Mouse (Mus musculus) limb, embryonic 13.5 days (tissue): ENCODE measurements around the gene Magi1. TPM values are rescaled to one million over a fixed set of nuclear protein-coding genes. Genes with fewer than 3 reads are reported as not detected.

ENCODE experiments used
- ATAC-seq: fragments of 200-750 bp; cut with Nextera tagmentation; 2 replicates; pipeline ENCODE4 v1.8.0; 2017; ENCODE audit warnings: low read depth, moderate number of reproducible peaks, moderate TSS enrichment; ENCODE audit not compliant: low FRiP score
- H3K27ac ChIP-seq: fragments of 300-500 bp; sonication (generic); 2 replicates; pipeline ENCODE4 v1.5.1; 2015; ENCODE audit warnings: inconsistent platforms, mild to moderate bottlenecking, moderate library complexity
- H3K27me3 ChIP-seq: fragments of 300-500 bp; sonication (generic); 2 replicates; pipeline ENCODE4 v1.6.1; 2015; ENCODE audit warnings: mild to moderate bottlenecking, inconsistent platforms
- H3K36me3 ChIP-seq: fragments of 300-500 bp; sonication (generic); 2 replicates; pipeline ENCODE4 v1.6.1; 2015; ENCODE audit warnings: inconsistent platforms, mild to moderate bottlenecking, moderate library complexity
- H3K4me1 ChIP-seq: fragments of 300-500 bp; sonication (generic); 2 replicates; pipeline ENCODE4 v1.6.1; 2015; ENCODE audit warnings: inconsistent platforms
- H3K4me2 ChIP-seq: fragments of 300-500 bp; sonication (generic); replicated peaks from 2 replicates; pipeline ENCODE4 v1.6.1; 2015; ENCODE audit warnings: inconsistent platforms, mild to moderate bottlenecking, moderate library complexity
- H3K4me3 ChIP-seq: fragments of 300-500 bp; sonication (generic); 2 replicates; pipeline ENCODE4 v1.5.1; 2015; ENCODE audit warnings: moderate library complexity, mild to moderate bottlenecking, inconsistent platforms
- H3K9ac ChIP-seq: fragments of 300-500 bp; sonication (generic); 2 replicates; pipeline ENCODE4 v1.6.1; 2015; ENCODE audit warnings: mild to moderate bottlenecking, inconsistent platforms
- H3K9me3 ChIP-seq: fragments of 300-500 bp; sonication (generic); 2 replicates; pipeline ENCODE4 v1.6.1; 2016; ENCODE audit warnings: inconsistent platforms
- WGBS: fragments of 180-500 bp; shearing (Covaris S2); methylation state at CpG from one replicate; pipeline ENCODE4 v1.1.7; 2015; 5-methylcytosine and 5-hydroxymethylcytosine counted together
- polyA plus RNA-seq: library from polyadenylated mRNA; unstranded; fragments of >200 nt; fragmentation: Nextera tagmentation; extraction: Ambion mirVana; gene quantifications from 2 replicates; pipeline ENCODE4 v1.2.1, GENCODE M21; 2015

Gene Magi1
- polyA plus RNA-seq, 1 experiment from 2014 or later, result 13.9 TPM

GRCm38 (mm10) chr6:93715181-93716180 is 568.2 kb downstream of the Magi1 start:
- Histone ChIP-seq H3K9ac (peak overlapping the region; percentile 50), H3K9me3 (no peaks in the 10 kb centered on the region), H3K4me2 (peak overlapping the region; percentile 70), H3K27me3 (peaks cover 21% of the 10 kb centered on the region), H3K36me3 (no peaks in the 10 kb centered on the region), H3K4me3 (peak overlapping the region; percentile 35), H3K4me1 (peaks cover 46% of the 10 kb centered on the region), H3K27ac (no peak overlapping the region)
- WGBS, result 18% methylated on average over 24 of the region's 24 CpGs
- 0 out of 2 replicates have a peak, but pooled peaks have one; percentile 26 for ATAC-seq

- 80% methylated on average over 5 of the region's 5 CpGs for WGBS
- no peaks in the 10 kb centered on the region for H3K9me3 ChIP-seq
- H3K27ac ChIP-seq, result no peak overlapping the region
- H3K27me3 ChIP-seq, result no peaks in the 10 kb centered on the region
- H3K4me1 ChIP-seq, result no peaks in the 10 kb centered on the region
- peaks cover 3% of the 10 kb centered on the region; the same call in 1 of the 2 replicates for H3K36me3 ChIP-seq
- H3K9ac ChIP-seq, result no peak overlapping the region
- H3K4me3 ChIP-seq, result no peak overlapping the region
- no peak for ATAC-seq
- H3K4me2 ChIP-seq, result no peak overlapping the region
Measured at GRCm38 (mm10) chr6:93704350-93704749, 579.4 kb downstream of the Magi1 start.

GRCm38 (mm10) chr6:93699436-93699835 is 584.3 kb downstream of the Magi1 start:
- Histone ChIP-seq H3K4me3 (no peak overlapping the region), H3K4me2 (no peak overlapping the region), H3K27ac (no peak overlapping the region), H3K27me3 (no peaks in the 10 kb centered on the region), H3K9me3 (no peaks in the 10 kb centered on the region), H3K36me3 (peaks cover 44% of the 10 kb centered on the region), H3K4me1 (no peaks in the 10 kb centered on the region), H3K9ac (no peak overlapping the region)
- ATAC-seq, result no peak
- WGBS, result 79% methylated on average over 13 of the region's 13 CpGs

GRCm38 (mm10) chr6:93697956-93698355 is 585.8 kb downstream of the Magi1 start:
- Histone ChIP-seq H3K27me3 (no peaks in the 10 kb centered on the region), H3K27ac (no peak overlapping the region), H3K9ac (no peak overlapping the region), H3K4me3 (no peak overlapping the region), H3K36me3 (peaks cover 44% of the 10 kb centered on the region), H3K4me1 (no peaks in the 10 kb centered on the region), H3K4me2 (no peak overlapping the region), H3K9me3 (no peaks in the 10 kb centered on the region)
- WGBS, result 65% methylated on average over 5 of the region's 5 CpGs
- ATAC-seq, result no peak

- H3K36me3 ChIP-seq, result peaks cover 34% of the 10 kb centered on the region
Measured at GRCm38 (mm10) chr6:93678766-93679165, 605.0 kb downstream of the Magi1 start.

GRCm38 (mm10) chr6:93666731-93667130 is 617.0 kb downstream of the Magi1 start:
- no peak overlapping the region for H3K4me2 ChIP-seq
- no peaks in the 10 kb centered on the region for H3K27me3 ChIP-seq
- no peaks in the 10 kb centered on the region for H3K36me3 ChIP-seq
- no peak overlapping the region for H3K27ac ChIP-seq
- no peak overlapping the region for H3K4me3 ChIP-seq
- peak; percentile 85 for ATAC-seq
- H3K9ac ChIP-seq, result no peak overlapping the region
- no peaks in the 10 kb centered on the region for H3K9me3 ChIP-seq
- H3K4me1 ChIP-seq, result peaks cover 12% of the 10 kb centered on the region
- 6% methylated on average over 2 of the region's 2 CpGs for WGBS

More at GRCm38 (mm10) chr6:93678766-93679165, 605.0 kb downstream of the Magi1 start:
- Histone ChIP-seq H3K4me2 (no peak overlapping the region), H3K27ac (no peak overlapping the region), H3K27me3 (no peaks in the 10 kb centered on the region), H3K9me3 (no peaks in the 10 kb centered on the region), H3K4me3 (no peak overlapping the region), H3K9ac (no peak overlapping the region), H3K4me1 (no peaks in the 10 kb centered on the region)
- no peak for ATAC-seq
- whole genome bisulfite sequencing, result 69% methylated on average over 17 of the region's 17 CpGs

- Histone ChIP-seq H3K4me2 (no peak overlapping the region), H3K27me3 (no peaks in the 10 kb centered on the region), H3K4me3 (no peak overlapping the region), H3K4me1 (peaks cover 16% of the 10 kb centered on the region), H3K36me3 (no peaks in the 10 kb centered on the region), H3K9ac (no peak overlapping the region), H3K9me3 (no peaks in the 10 kb centered on the region), H3K27ac (no peak overlapping the region)
- ATAC-seq, result no peak
- 82% methylated on average over 12 of the region's 12 CpGs for WGBS
Measured at GRCm38 (mm10) chr6:93665056-93665805, 618.5 kb downstream of the Magi1 start.

- Histone ChIP-seq H3K4me1 (peaks cover 13% of the 10 kb centered on the region), H3K27ac (no peak overlapping the region), H3K4me3 (no peak overlapping the region), H3K27me3 (no peaks in the 10 kb centered on the region), H3K9me3 (no peaks in the 10 kb centered on the region), H3K36me3 (no peaks in the 10 kb centered on the region), H3K9ac (no peak overlapping the region), H3K4me2 (no peak overlapping the region)
- 32% methylated on average over 1 of the region's 1 CpGs for WGBS
- no peak for ATAC-seq
Measured at GRCm38 (mm10) chr6:93661139-93661538, 622.6 kb downstream of the Magi1 start.

- H3K27ac ChIP-seq, result no peak overlapping the region
- no peaks in the 10 kb centered on the region for H3K9me3 ChIP-seq
- no peak for ATAC-seq
- no peak overlapping the region for H3K4me2 ChIP-seq
- no peak overlapping the region for H3K9ac ChIP-seq
- 68% methylated on average over 8 of the region's 8 CpGs for WGBS
- no peaks in the 10 kb centered on the region for H3K36me3 ChIP-seq
- H3K27me3 ChIP-seq, result no peaks in the 10 kb centered on the region
- peaks cover 9% of the 10 kb centered on the region for H3K4me1 ChIP-seq
- H3K4me3 ChIP-seq, result no peak overlapping the region
Measured at GRCm38 (mm10) chr6:93659534-93659933, 624.2 kb downstream of the Magi1 start.

- H3K27me3 ChIP-seq, result no peaks in the 10 kb centered on the region
- ATAC-seq, result peak; percentile 67; the same call in 1 of the 2 replicates
Measured at GRCm38 (mm10) chr6:93657187-93657974, 626.3 kb downstream of the Magi1 start.

GRCm38 (mm10) chr6:93648581-93649230 is 635.0 kb downstream of the Magi1 start:
- ATAC-seq, result no peak
- Histone ChIP-seq H3K27ac (no peak overlapping the region), H3K36me3 (no peaks in the 10 kb centered on the region), H3K9ac (no peak overlapping the region), H3K9me3 (no peaks in the 10 kb centered on the region), H3K4me1 (peaks cover 11% of the 10 kb centered on the region), H3K4me3 (no peak overlapping the region), H3K27me3 (no peaks in the 10 kb centered on the region), H3K4me2 (no peak overlapping the region)
- 66% methylated on average over 8 of the region's 8 CpGs for WGBS

More at GRCm38 (mm10) chr6:93657187-93657974, 626.3 kb downstream of the Magi1 start:
- Histone ChIP-seq H3K4me3 (no peak overlapping the region), H3K9me3 (no peaks in the 10 kb centered on the region), H3K4me2 (no peak overlapping the region), H3K4me1 (peaks cover 9% of the 10 kb centered on the region), H3K36me3 (no peaks in the 10 kb centered on the region), H3K9ac (no peak overlapping the region), H3K27ac (no peak overlapping the region; the same call in 1 of the 2 replicates)
- WGBS, result 28% methylated on average over 13 of the region's 13 CpGs
